Mouse (Mus musculus) heart, postnatal 0 days (tissue): ENCODE results near the gene Blcap.

Experiments
- CTCF ChIP-seq: IDR thresholded peaks from 2 replicates; pipeline ENCODE4 v1.5.1; 2016; ENCODE audit warnings: antibody characterized with exemption, control low read depth, low read depth
- EP300 ChIP-seq: IDR thresholded peaks from 2 replicates; pipeline ENCODE4 v1.6.1; 2016; ENCODE audit warnings: antibody characterized with exemption, low read depth

DNA sequence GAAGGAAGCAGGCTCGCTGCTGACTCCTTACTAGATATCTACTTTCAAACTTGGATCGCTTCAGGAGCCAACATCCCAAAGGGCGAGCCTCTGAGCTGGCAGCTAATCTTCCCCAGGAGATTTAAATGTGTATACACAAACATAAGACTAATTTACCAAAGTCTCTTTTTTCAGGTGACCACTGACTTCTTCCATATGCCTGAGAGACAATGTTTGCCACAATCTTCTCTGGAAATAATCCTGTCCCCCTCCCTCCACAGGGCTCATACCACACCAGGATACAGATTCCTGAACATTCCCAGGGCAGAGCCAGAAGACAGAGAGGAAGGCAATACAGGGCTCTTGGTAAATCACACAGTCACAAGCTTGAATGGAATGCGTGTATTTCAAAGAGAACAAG, 6.4 kb downstream of the Blcap start:
- TF ChIP-seq CTCF (no peak), EP300 (no peak)
